Mouse (Mus musculus) forebrain, embryonic 11.5 days (tissue): ENCODE results near the gene Adgrl4. TPM values are rescaled to one million over a fixed set of nuclear protein-coding genes. Genes with fewer than 3 reads are reported as not detected.

Source experiments
- ATAC-seq: fragments of 200-750 bp; cut with Nextera tagmentation; replicated peaks from 2 replicates; pipeline ENCODE4 v1.8.0; 2017; ENCODE audit warnings: moderate TSS enrichment; ENCODE audit not compliant: low FRiP score
- DNase-seq: peaks from one replicate; pipeline ENCODE4 v3.0.0-alpha.2; 2017; ENCODE audit warnings: low spot score
- H3K27ac ChIP-seq: fragments of 300-500 bp; sonication (generic); 2 replicates; pipeline ENCODE4 v1.5.1; 2014; ENCODE audit warnings: low read depth, low read length
- H3K27me3 ChIP-seq: fragments of 300-500 bp; sonication (generic); 2 replicates; pipeline ENCODE4 v1.6.1; 2014; ENCODE audit warnings: mild to moderate bottlenecking, low read length, mixed read lengths; ENCODE audit not compliant: control insufficient read depth, insufficient read depth
- H3K36me3 ChIP-seq: fragments of 300-500 bp; sonication (generic); 2 replicates; pipeline ENCODE4 v1.6.1; 2014; ENCODE audit warnings: mild to moderate bottlenecking, low read length, moderate library complexity, mixed read lengths; ENCODE audit not compliant: control insufficient read depth, insufficient read depth
- H3K4me1 ChIP-seq: fragments of 300-500 bp; sonication (generic); replicated peaks from 2 replicates; pipeline ENCODE4 v1.6.1; 2014; ENCODE audit warnings: low read length, mixed read lengths; ENCODE audit not compliant: control insufficient read depth, insufficient read depth
- H3K4me2 ChIP-seq: fragments of 300-500 bp; sonication (generic); 2 replicates; pipeline ENCODE4 v1.6.1; 2014; ENCODE audit warnings: low read depth, mild to moderate bottlenecking, low read length, moderate library complexity, mixed read lengths; ENCODE audit not compliant: severe bottlenecking
- H3K4me3 ChIP-seq: fragments of 300-500 bp; sonication (generic); 2 replicates; pipeline ENCODE4 v1.5.1; 2014; ENCODE audit warnings: low read depth, low read length
- H3K9ac ChIP-seq: fragments of 300-500 bp; sonication (generic); 2 replicates; pipeline ENCODE4 v1.6.1; 2014; ENCODE audit warnings: low read length
- H3K9me3 ChIP-seq: fragments of 300-500 bp; sonication (generic); 2 replicates; pipeline ENCODE4 v1.6.1; 2016; ENCODE audit warnings: low read length, mixed read lengths; ENCODE audit not compliant: control insufficient read depth
- WGBS: fragments of 180-500 bp; shearing (Covaris S2); extraction: QIAGEN DNeasy Blood & Tissue Kit; methylation state at CpG from one replicate; pipeline ENCODE4 v1.1.7; 2014; 5-methylcytosine and 5-hydroxymethylcytosine counted together
- polyA plus RNA-seq: library from polyadenylated mRNA; unstranded; fragments of >200 nt; fragmentation: Nextera tagmentation; extraction: Ambion mirVana; gene quantifications from 2 replicates; pipeline ENCODE4 v1.2.1, GENCODE M21; 2014

Adgrl4 gene
- 7.0 and 7.3 TPM in 2 replicates for polyA plus RNA-seq

DNA sequence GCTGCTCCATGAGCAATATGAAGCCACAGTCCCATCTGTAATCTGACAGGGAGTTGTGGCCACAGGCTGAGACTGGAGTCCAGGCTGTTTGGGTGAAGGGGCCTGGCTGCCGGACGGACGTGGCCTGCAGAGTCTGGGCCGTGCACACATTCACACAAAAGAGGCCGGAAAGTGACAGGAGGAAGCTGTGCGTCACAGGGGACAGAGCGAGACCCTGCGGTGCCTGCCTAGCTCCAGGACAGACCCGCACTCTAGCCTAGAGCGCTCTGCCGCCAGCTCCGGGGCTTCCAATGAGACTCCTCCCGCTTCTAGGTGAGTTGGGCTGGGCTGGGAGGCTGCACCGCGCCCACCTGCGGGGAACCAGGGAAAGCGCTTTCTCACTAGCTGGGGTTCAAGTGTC, at the start of gene Adgrl4:
Adgrl4 (plus strand) TSS at position 195 of the 400 bp plus-strand sequence.
- WGBS: 5% methylated on average over 17 of the region's 17 CpGs
- DNase-seq (peak; percentile 56), ATAC-seq (peak; percentile 70)
- Histone ChIP-seq H3K9me3 (no peaks in the 10 kb centered on the region), H3K4me2 (peak within 1 kb of the TSS; percentile 46), H3K9ac (peak within 1 kb of the TSS; percentile 27), H3K36me3 (no peaks in the 10 kb centered on the region), H3K4me3 (peak within 1 kb of the TSS; percentile 19; the same call in 1 of the 2 replicates), H3K27ac (no peak within 1 kb of the TSS), H3K27me3 (no peaks in the 10 kb centered on the region), H3K4me1 (peaks cover 4% of the 10 kb centered on the region; the same call in 1 of the 2 replicates)

DNA sequence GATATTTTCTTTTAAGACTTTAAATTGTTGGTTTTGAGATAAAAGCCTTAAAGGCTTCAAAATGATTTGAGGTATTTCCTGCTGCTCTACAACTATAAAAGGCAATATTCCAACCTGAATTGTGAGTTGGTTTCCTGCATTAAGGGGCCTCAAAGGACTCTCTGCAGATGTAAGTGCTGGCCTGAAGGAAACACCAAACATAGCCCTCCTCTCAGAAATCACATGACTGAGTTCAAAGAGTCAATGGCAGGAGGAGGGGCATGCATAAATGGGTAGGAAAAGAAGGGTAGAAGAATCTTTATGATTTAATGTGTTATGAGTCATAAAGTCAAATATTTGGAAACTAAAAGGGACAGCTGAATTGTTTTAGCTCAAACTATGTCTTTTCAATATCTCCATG, 46.8 kb upstream of the Adgrl4 start:
- H3K9me3 ChIP-seq: no peaks in the 10 kb centered on the region
- no peaks in the 10 kb centered on the region for H3K36me3 ChIP-seq
- no peak overlapping the region for H3K9ac ChIP-seq
- DNase-seq (no peak), ATAC-seq (no peak)
- no peaks in the 10 kb centered on the region for H3K4me1 ChIP-seq
- H3K27ac ChIP-seq: no peak overlapping the region
- H3K4me2 ChIP-seq: no peak overlapping the region
- H3K27me3 ChIP-seq: no peaks in the 10 kb centered on the region
- no peak overlapping the region for H3K4me3 ChIP-seq

DNA sequence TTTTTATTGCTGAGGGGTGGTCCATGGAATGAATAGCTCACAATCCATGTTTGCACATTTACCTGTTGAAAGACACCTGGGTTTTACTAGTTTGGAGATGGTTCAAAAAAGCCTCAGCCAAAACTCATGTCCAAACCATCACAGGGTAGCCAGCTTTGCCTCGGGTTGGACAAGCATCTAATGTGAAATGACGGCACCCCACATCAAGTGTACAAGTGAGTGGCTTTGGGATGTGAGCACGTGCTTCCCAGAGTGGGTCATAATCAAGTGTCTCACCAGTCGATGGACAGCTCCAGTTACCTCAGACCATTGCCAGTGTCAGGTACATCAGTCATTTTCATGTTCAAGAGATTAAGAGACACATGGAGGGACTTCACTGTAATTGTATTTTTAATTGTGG, 44.8 kb upstream of the Adgrl4 start:
- DNase-seq (no peak), ATAC-seq (no peak)
- no peak overlapping the region for H3K4me3 ChIP-seq
- H3K27me3 ChIP-seq: no peaks in the 10 kb centered on the region
- 89% methylated on average over 4 of the region's 4 CpGs for WGBS
- H3K9me3 ChIP-seq: no peaks in the 10 kb centered on the region
- H3K36me3 ChIP-seq: no peaks in the 10 kb centered on the region
- no peak overlapping the region for H3K4me2 ChIP-seq
- H3K27ac ChIP-seq: no peak overlapping the region
- no peaks in the 10 kb centered on the region for H3K4me1 ChIP-seq
- H3K9ac ChIP-seq: no peak overlapping the region

DNA sequence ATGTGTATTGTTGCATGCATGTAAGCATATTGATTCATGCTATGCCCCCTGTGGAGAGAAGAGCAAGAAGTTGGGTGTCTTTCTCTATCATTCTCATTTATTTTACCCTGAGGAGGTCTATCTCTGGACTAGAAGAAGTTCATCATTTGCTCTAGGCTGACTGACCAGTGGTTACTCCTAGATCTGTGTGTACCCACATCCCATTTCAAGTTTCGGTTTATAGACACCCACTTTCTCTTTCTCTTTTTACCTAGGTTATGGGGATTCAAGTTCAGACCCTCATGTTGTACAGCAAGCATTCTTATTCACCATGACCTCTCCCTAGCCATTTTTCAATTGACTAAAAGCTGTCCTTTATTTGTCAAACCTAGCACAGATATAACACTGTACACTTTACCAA, 44.4 kb upstream of the Adgrl4 start:
- DNase-seq: no peak
- Histone ChIP-seq H3K9ac (no peak overlapping the region), H3K4me3 (no peak overlapping the region), H3K9me3 (no peaks in the 10 kb centered on the region), H3K27me3 (no peaks in the 10 kb centered on the region), H3K36me3 (no peaks in the 10 kb centered on the region), H3K27ac (no peak overlapping the region), H3K4me2 (no peak overlapping the region), H3K4me1 (no peaks in the 10 kb centered on the region)
- 89% methylated on average over 1 of the region's 1 CpGs for WGBS
- ATAC-seq: no peak

DNA sequence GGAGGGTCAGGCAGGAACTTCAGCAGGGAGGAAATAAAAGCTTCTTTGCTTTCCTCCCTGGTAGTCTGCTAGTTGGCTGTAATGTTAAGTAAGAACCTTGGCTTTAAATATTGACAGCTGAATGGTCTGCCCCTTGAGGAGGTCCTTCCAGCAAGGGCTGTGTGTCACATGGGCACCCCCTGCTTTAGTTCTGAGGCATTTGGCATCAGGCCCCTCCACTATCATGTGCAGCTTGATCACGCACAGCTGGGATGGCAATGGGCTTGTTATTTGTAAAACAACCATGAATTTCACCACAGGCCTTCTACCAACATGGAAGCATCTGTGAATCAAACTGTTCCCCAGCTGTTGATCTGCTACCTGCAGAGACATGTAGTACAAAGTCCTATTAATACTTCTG, 38.4 kb upstream of the Adgrl4 start:
- H3K9me3 ChIP-seq: no peaks in the 10 kb centered on the region
- H3K4me2 ChIP-seq: no peak overlapping the region
- no peak for DNase-seq
- no peaks in the 10 kb centered on the region for H3K36me3 ChIP-seq
- H3K9ac ChIP-seq: no peak overlapping the region
- ATAC-seq: no peak
- 95% methylated on average over 1 of the region's 1 CpGs for WGBS
- no peak overlapping the region for H3K27ac ChIP-seq
- no peak overlapping the region for H3K4me3 ChIP-seq
- no peaks in the 10 kb centered on the region for H3K27me3 ChIP-seq
- H3K4me1 ChIP-seq: no peaks in the 10 kb centered on the region

DNA sequence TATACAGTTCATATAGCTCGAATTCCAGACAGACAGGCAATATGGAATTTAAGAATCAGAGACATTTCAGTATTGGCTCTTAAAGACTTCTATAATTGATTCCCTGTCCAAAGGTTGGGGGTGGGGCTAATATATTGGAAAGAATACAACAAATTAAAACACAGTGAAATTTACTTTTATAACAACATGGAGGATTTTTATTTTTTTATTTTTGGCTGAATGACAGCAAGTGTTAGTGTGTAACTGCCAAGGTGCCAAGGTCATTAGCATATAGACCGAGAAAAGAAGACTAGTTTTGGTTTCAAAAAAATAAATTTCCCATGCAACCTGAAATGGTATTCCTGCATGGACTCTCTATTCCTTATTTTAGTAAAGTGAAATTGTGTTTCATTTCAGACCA, 26.7 kb upstream of the Adgrl4 start:
- Histone ChIP-seq H3K9me3 (no peaks in the 10 kb centered on the region), H3K9ac (no peak overlapping the region), H3K4me3 (no peak overlapping the region), H3K4me1 (no peaks in the 10 kb centered on the region), H3K36me3 (no peaks in the 10 kb centered on the region), H3K27me3 (no peaks in the 10 kb centered on the region), H3K4me2 (no peak overlapping the region), H3K27ac (no peak overlapping the region)
- WGBS: 81% methylated on average over 2 of the region's 2 CpGs
- DNase-seq: no peak
- ATAC-seq: no peak

DNA sequence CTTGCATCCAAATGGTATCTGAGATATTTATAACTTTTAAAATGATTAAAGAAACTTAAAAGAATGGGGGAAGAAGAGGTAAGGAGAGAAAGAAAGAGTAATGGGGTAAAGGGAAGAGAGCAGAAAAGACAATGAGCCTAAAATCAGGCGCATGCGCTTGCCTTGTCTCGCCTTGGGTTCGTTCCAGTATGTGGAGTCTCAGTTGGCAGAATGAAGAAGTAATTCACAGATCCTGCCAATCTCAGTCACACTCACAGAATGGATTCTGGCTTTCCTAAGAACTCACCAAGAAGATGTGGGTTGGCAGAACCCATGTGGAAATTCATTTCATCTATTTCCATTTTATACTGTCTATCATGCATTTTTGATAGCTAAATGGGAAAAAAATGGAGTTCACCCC, 26.2 kb upstream of the Adgrl4 start:
- ATAC-seq (no peak), DNase-seq (no peak)
- Histone ChIP-seq H3K9me3 (no peaks in the 10 kb centered on the region), H3K4me2 (no peak overlapping the region), H3K27ac (no peak overlapping the region), H3K36me3 (no peaks in the 10 kb centered on the region), H3K4me1 (no peaks in the 10 kb centered on the region), H3K27me3 (no peaks in the 10 kb centered on the region), H3K4me3 (no peak overlapping the region), H3K9ac (no peak overlapping the region)
- WGBS: 93% methylated on average over 4 of the region's 4 CpGs

DNA sequence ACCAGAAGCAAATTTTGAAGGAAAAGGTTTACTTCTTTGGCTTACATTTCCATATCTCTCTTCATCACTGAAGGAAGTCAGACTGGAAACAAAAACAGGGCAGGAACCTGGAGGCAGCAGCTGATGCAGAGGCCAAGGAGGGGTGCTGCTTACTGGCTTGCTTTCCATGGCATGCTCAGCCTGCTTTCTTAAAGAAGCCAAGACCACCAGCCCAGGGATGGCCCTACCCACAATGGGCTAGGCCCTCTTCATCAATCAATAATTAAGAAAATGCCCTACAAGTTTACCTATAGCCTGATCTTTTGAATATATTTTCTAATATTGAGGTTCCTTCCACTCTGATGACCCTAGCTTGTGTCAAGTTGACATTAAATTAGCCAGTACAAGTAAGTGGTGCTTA, 20.8 kb upstream of the Adgrl4 start:
- Histone ChIP-seq H3K4me2 (no peak overlapping the region), H3K27me3 (no peaks in the 10 kb centered on the region), H3K4me3 (no peak overlapping the region), H3K4me1 (no peaks in the 10 kb centered on the region), H3K9ac (no peak overlapping the region), H3K27ac (no peak overlapping the region), H3K36me3 (no peaks in the 10 kb centered on the region), H3K9me3 (no peaks in the 10 kb centered on the region)
- ATAC-seq: no peak
- no peak for DNase-seq

DNA sequence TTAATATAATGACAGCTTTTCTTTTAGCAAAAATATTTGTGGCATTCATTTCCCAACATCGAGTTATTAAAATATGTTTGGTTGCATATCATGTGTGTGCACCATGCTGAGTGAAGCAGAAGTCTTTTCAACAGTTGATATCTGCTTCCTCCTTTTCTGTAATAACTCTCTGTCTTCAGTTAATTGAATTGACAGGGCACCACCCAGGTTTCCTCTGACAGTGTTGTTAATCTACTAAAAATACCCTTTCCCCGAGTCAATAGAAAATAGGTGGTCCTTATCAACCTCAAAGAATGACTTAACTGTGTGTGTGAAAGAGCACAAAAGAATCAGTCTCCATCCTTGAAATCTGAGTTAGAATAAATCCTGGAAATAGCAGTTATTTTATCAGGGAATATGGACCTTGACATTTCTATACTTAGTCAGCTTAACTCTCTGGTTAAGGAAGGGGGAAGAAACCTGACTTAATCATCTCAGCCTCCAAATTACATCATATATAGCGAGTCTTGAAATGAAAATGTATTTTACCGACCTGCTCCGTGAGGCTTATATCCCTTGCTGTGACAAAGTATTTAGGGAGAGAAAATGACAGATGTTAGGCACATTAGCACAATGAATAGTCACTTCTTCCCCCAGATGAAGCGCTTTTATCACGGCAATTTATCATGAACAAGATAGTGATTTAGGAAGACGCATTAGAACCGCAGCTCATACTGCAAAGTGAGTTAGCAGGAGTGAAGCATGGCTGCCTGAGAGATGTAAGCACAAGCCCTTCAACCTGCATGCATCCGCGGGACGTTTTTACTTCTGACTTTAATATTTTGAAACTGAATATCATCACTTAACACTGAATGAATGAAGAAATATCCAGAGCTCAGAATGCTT, 19.8 kb upstream of the Adgrl4 start:
- Histone ChIP-seq H3K36me3 (no peaks in the 10 kb centered on the region), H3K27me3 (no peaks in the 10 kb centered on the region), H3K27ac (no peak overlapping the region), H3K9ac (no peak overlapping the region), H3K4me2 (no peak overlapping the region), H3K4me3 (no peak overlapping the region), H3K9me3 (no peaks in the 10 kb centered on the region), H3K4me1 (no peaks in the 10 kb centered on the region)
- ATAC-seq (no peak), DNase-seq (no peak)
- WGBS: 80% methylated on average over 12 of the region's 12 CpGs
